Comparison of ENCODE assay signal across 10 mouse cellular contexts in genomic region chr4:136463436-136463835, GRCm38 (mm10). TPM values are rescaled to one million over a fixed set of nuclear protein-coding genes. Genes with fewer than 3 reads are reported as not detected.
DNase-seq lines count a peak whose midpoint lies in the region; ATAC-seq lines count a peak whose summit lies in the region.
"Had no signal": no experiment of that assay in that cellular context is flagged by ENCODE, and none has a peak within 500 bp of the region (broad histone marks: within the 10 kb centered on the region; RNA-seq: fewer than 3 reads in every experiment).

No protein-coding gene starts in this region.

- H3K4me3 ChIP-seq in heart, embryonic 11.5 days (ENCODE audit: low read depth, low read length) = peak overlapping the region; percentile 71
- H3K4me3 ChIP-seq in hindbrain, embryonic 10.5 days = peak overlapping the region; percentile 80
- peak overlapping the region; percentile 62; the same call in 1 of the 2 replicates for H3K4me3 ChIP-seq in midbrain, embryonic 11.5 days (ENCODE audit: low read depth, low read length)

- H3K9ac ChIP-seq in heart, embryonic 11.5 days (ENCODE audit: low read depth, low read length) = no peak overlapping the region
- no peak overlapping the region for H3K9ac ChIP-seq in midbrain, embryonic 11.5 days (ENCODE audit: low read length)

- H3K36me3 ChIP-seq in heart, embryonic 11.5 days (ENCODE audit: control insufficient read depth, insufficient read depth, low read length) = no peaks in the 10 kb centered on the region
- no peaks in the 10 kb centered on the region for H3K36me3 ChIP-seq in hindbrain, embryonic 10.5 days
- H3K36me3 ChIP-seq in midbrain, embryonic 11.5 days (ENCODE audit: control insufficient read depth, insufficient read depth, low read length) = no peaks in the 10 kb centered on the region
- H3K36me3 ChIP-seq: G1E had no signal

- H3K4me1 ChIP-seq in heart, embryonic 11.5 days (ENCODE audit: control insufficient read depth, insufficient read depth, low read length) = peaks cover 14% of the 10 kb centered on the region
- peaks cover 40% of the 10 kb centered on the region for H3K4me1 ChIP-seq in hindbrain, embryonic 10.5 days (replicated peaks)
- peaks cover 4% of the 10 kb centered on the region; the same call in 1 of the 2 replicates for H3K4me1 ChIP-seq in midbrain, embryonic 11.5 days (ENCODE audit: control insufficient read depth, insufficient read depth, low read length)

- no peak overlapping the region for H3K27ac ChIP-seq in heart, embryonic 11.5 days (ENCODE audit: low read depth, low read length)
- H3K27ac ChIP-seq in hindbrain, embryonic 10.5 days = peak overlapping the region; percentile 89; the same call in 1 of the 2 replicates
- no peak overlapping the region for H3K27ac ChIP-seq in midbrain, embryonic 11.5 days (ENCODE audit: low read depth, low read length)

- peaks cover 5% of the 10 kb centered on the region; the same call in 1 of the 2 replicates for H3K27me3 ChIP-seq in heart, embryonic 11.5 days (ENCODE audit: control insufficient read depth, insufficient read depth, low read length)
- peaks cover 66% of the 10 kb centered on the region for H3K27me3 ChIP-seq in hindbrain, embryonic 10.5 days (ENCODE audit: insufficient read depth, poor library complexity, severe bottlenecking)
- H3K27me3 ChIP-seq in midbrain, embryonic 11.5 days (ENCODE audit: control insufficient read depth, insufficient read depth, low read length) = peaks cover 20% of the 10 kb centered on the region

- peak overlapping the region; percentile 98 for H3K4me2 ChIP-seq in heart, embryonic 11.5 days
- H3K4me2 ChIP-seq in midbrain, embryonic 11.5 days = peak overlapping the region; percentile 99

- 20% methylated on average over 9 of the region's 9 CpGs for WGBS in heart, embryonic 11.5 days (ENCODE audit: insufficient replicate concordance)
- 12% methylated on average over 9 of the region's 9 CpGs for WGBS in hindbrain, embryonic 10.5 days
- WGBS in midbrain, embryonic 11.5 days = 14% methylated on average over 9 of the region's 9 CpGs

- intact Hi-C loops in heart, postnatal 14 days (cut with DNase I) = no loop called here

- no peak for DNase-seq in heart, postnatal 14 days
- peak; percentile 64 for DNase-seq in ZHBTc4 (ENCODE audit: low read depth, low spot score)
- DNase-seq in hindbrain, embryonic 10.5 days (ENCODE audit: low spot score) = no peak
- no peak for DNase-seq in midbrain, embryonic 11.5 days (ENCODE audit: low spot score, missing footprints)
- no peak for DNase-seq in thymus, adult 18-20 months
- no peak for DNase-seq in frontal cortex, postnatal 10 days (ENCODE audit: low spot score in 2 of 2)
- no peak for DNase-seq in urinary bladder, postnatal 4 days (ENCODE audit: low spot score in 2 of 2)
- DNase-seq: left cerebral cortex, postnatal 4 days had no signal

- H3K9me3 ChIP-seq in heart, embryonic 11.5 days (replicated peaks; ENCODE audit: control insufficient read depth, low read length) = no peaks in the 10 kb centered on the region
- H3K9me3 ChIP-seq in hindbrain, embryonic 10.5 days = no peaks in the 10 kb centered on the region
- no peaks in the 10 kb centered on the region for H3K9me3 ChIP-seq in midbrain, embryonic 11.5 days (ENCODE audit: control insufficient read depth, low read length)
- H3K9me3 ChIP-seq: G1E had no signal

- ATAC-seq in heart, embryonic 11.5 days (replicated peaks; ENCODE audit: insufficient number of reproducible peaks, low FRiP score, low TSS enrichment) = no peak
- ATAC-seq in midbrain, embryonic 11.5 days (ENCODE audit: low FRiP score) = no peak

RNA-seq across cellular contexts. Expression of gene 6030445D17Rik, which starts 1.4 kb away (rescaled TPM):
- 0.25 and 0.29 TPM in 2 replicates for polyA plus RNA-seq in heart, embryonic 11.5 days (2014; fragmentation: Nextera tagmentation; extraction: Ambion mirVana)
- under 1 TPM; 0.41 to 0.79 TPM for total RNA-seq in heart, postnatal 14 days (2021)
- polyA plus RNA-seq in hindbrain, embryonic 10.5 days (2016; fragmentation: Nextera tagmentation; extraction: Ambion mirVana) = 0.17 and 0.24 TPM in 2 replicates
- polyA plus RNA-seq in midbrain, embryonic 11.5 days (2014; fragmentation: Nextera tagmentation; extraction: Ambion mirVana) = 0.15 and 0.46 TPM in 2 replicates
- total RNA-seq: G1E had no signal
- polyA plus RNA-seq: G1E had no signal

RNA-seq across cellular contexts. Expression of gene Luzp1, which starts 6.1 kb away (rescaled TPM):
- polyA plus RNA-seq in heart, embryonic 11.5 days (2014; fragmentation: Nextera tagmentation; extraction: Ambion mirVana) = 85.8 and 108 TPM in 2 replicates
- total RNA-seq in heart, postnatal 14 days (2021) = 10 to 100 TPM; 55.7 to 57.1 TPM
- 108 and 133 TPM in 2 replicates for polyA plus RNA-seq in hindbrain, embryonic 10.5 days (2016; fragmentation: Nextera tagmentation; extraction: Ambion mirVana)
- polyA plus RNA-seq in midbrain, embryonic 11.5 days (2014; fragmentation: Nextera tagmentation; extraction: Ambion mirVana) = 94.2 and 99.5 TPM in 2 replicates
- polyA plus RNA-seq: G1E had no signal

RNA-seq across cellular contexts. Expression of gene Htr1d, which starts 40.1 kb away (rescaled TPM):
- polyA plus RNA-seq in heart, embryonic 11.5 days (2014; fragmentation: Nextera tagmentation; extraction: Ambion mirVana) = 0.39 TPM in 1 of 2 replicates, not detected in the other
- not detected for total RNA-seq in heart, postnatal 14 days (2021)
- polyA plus RNA-seq in hindbrain, embryonic 10.5 days (2016; fragmentation: Nextera tagmentation; extraction: Ambion mirVana) = 0.18 and 0.52 TPM in 2 replicates
- polyA plus RNA-seq in midbrain, embryonic 11.5 days (2014; fragmentation: Nextera tagmentation; extraction: Ambion mirVana) = 0.34 and 0.69 TPM in 2 replicates
- polyA plus RNA-seq: G1E had no signal
